Mouse (Mus musculus): ENCODE measurements around the gene Wnk3.
"Not testable (repeated sequence)": the region's sequence is repeated elsewhere in the genome, so short reads cannot be mapped to it uniquely, and the experiment has no call there.

Wnk3 gene

DNA sequence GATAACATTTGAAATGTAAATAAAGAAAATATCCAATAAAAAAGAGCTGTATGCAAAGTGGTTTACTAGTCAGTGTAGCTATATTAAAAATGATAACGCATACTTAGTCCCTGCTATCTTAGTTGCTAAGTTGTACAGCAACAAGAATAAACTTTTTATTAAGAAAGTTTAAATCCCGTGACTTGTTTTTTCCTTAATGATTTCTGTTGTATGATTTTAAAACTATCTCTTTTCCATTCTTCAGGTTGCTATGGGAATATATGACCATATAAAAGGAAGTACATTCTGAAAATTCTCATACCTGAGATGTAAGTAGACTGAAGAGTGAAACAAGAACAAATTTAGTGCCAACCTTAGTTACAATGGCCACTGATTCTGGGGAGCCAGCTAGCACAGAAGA is at the start of gene Wnk3:
Wnk3 (plus strand) TSS at position 301 of the 400 bp plus-strand sequence.
- DNase-seq (ENCODE audit: low read depth in 2 of 2, low spot score in 2 of 2), result no peak

DNA sequence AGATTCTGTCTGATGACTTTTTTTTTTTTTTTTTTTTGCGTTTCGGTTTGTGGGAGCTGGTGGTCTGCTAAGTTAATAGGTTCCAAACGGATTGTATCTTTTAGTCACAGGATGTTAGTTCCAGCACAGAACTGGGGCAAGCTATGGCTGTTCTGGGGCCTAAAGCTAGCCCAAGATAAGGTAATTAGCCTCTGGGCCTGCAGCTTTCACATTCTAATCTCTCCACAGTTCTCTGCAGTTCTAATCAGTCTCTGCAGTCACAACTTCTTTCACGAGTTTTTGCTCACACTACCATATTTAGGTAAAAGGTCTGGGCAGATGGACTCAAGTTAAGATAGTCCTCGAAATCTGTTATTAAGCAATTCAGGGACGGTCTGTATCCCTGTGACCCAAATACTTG is 39.5 kb upstream of the Wnk3 start:
- no peak for DNase-seq (ENCODE audit: low read depth in 2 of 2, low spot score in 2 of 2)

GRCm38 (mm10) chrX:151168438-151169131 is 29.3 kb upstream of the Wnk3 start:
- no peak for DNase-seq (ENCODE audit: low read depth in 2 of 2, low spot score in 2 of 2)

- DNase-seq (ENCODE audit: low read depth in 2 of 2, low spot score in 2 of 2), result no peak
Measured at GRCm38 (mm10) chrX:151169261-151169961, 28.5 kb upstream of the Wnk3 start.

- DNase-seq (ENCODE audit: low read depth in 2 of 2, low spot score in 2 of 2), result not testable (repeated sequence)
Measured at GRCm38 (mm10) chrX:151173134-151173533, 24.7 kb upstream of the Wnk3 start.

DNA sequence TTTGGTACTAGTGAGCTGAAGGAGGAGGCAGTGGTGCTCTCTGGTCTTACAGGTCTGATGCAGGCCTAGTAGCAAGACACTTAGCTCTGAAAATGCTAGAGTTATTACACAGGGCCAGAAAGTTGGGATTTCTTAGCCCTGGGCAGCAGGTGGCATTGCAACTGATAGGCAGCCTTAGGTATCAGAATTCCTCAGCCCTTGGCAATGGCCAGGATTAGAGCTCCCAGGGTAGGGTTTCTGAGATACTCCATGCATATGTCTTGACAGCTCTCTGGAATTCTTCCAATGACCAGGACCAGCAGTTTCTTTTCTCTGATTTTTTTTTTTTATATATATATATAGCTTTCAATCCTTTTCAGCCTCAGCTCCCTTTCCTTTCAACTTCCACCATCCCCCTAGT is 100.5 kb downstream of the Wnk3 start:
- no peak for DNase-seq (ENCODE audit: low read depth in 2 of 2, low spot score in 2 of 2)

DNA sequence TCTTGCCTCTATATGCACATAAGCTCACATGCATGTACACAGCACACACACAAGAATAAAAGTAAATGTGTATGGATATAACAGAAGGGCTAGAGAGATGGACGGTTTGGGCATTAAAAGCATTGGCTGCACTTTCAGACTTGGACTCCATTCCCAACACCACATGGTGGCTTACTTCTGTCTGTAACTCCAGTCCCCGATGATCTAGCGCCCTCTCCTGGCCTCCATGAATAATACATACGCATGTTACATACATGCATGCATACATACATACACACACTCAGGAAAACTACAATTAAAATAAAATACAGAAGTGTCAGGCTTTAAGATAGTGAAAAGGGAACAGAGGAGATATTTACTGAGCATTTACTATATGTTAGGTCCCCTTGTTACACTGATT is 115.9 kb downstream of the Wnk3 start:
- DNase-seq (ENCODE audit: low read depth in 2 of 2, low spot score in 2 of 2), result no peak

- DNase-seq (ENCODE audit: low read depth in 2 of 2, low spot score in 2 of 2), result no peak
Measured at GRCm38 (mm10) chrX:151333615-151334014, 135.7 kb downstream of the Wnk3 start.

DNA sequence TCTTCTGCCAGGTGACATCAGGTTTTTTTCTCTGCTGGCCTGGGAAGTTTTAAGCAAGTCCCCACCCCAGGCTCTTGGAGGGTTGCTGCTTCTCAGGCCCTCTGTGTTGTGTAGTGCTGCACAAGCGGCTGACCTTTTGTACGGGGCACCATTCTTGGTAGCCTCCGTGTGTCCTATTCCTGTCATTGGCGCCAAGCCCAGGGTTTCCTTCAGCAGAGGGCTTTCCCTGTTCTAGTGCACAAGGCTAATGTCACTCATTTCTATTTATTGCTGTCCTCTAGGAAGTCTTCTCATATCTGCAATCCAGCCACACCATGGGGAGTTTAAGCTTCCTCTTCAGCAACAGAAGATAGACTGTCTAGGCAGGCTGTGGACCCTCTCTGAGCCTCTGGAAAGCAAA is 139.9 kb downstream of the Wnk3 start:
- DNase-seq (ENCODE audit: low read depth in 2 of 2, low spot score in 2 of 2), result no peak

DNA sequence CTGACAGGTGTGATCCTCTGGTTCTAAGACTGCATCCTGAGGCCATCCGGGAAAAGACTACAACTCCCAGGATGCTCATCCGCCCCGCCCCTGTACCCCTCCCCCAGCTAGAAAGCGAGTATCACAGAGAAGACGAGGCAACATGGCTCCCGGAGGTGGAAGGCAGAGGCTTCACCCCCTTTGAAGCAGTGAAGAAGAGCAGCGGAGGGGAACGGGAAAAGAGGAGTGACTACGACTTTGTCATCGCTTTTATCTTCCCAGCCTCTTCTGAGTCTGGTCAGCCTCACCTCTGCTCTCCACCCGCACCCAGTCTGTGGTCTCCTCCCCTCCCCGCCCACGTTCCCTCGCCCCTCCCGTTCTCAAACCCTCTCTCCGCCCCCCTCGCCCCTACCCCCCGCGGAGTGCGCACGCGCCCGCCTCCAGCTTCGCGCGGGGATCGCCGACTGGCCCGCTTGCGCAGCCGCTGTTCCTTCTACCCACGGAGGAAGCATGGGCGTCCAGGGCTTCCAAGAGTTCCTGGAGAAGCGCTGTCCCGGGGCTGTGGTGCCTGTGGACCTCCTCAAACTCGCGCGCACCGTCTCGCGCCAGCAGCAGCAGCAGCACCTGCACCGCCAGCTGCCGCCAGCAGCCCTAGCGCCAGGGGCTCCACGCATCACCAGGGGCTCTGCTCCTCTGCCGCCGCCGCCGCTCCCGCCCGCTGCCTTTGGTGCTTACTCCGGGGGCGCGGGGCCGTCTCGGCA is 146.1 kb downstream of the Wnk3 start, which contains the start of gene Fam120c:
Fam120c (plus strand) TSS at position 415 of the 740 bp plus-strand sequence.
- peak; percentile 79 to 80 for DNase-seq (ENCODE audit: low read depth in 2 of 2, low spot score in 2 of 2)

DNA sequence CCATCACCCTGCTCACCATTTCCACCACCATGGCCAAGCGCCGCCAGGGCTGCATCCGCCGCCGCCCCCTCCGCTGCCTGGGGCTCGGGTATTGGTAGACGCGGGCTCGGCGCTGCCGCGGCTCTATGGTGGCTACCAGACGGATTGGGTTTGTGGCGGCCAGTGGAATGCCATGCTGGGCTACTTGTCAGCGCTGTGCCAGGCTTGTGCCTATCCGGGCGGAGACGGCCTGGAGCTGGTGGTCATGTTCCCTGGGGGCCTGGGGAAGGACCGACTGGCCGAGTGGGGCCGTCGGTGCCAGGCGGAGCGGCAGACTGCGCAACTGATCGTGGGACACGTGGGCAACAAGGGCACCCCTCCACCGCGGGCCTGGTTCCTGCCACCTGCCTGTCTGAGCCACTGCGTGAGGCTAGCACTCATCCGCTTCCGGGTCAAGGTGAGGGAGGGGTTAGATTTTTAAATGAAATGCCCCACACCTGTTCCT is 146.7 kb downstream of the Wnk3 start:
- DNase-seq (ENCODE audit: low read depth in 2 of 2, low spot score in 2 of 2), result peak; percentile 52 to 55

DNA sequence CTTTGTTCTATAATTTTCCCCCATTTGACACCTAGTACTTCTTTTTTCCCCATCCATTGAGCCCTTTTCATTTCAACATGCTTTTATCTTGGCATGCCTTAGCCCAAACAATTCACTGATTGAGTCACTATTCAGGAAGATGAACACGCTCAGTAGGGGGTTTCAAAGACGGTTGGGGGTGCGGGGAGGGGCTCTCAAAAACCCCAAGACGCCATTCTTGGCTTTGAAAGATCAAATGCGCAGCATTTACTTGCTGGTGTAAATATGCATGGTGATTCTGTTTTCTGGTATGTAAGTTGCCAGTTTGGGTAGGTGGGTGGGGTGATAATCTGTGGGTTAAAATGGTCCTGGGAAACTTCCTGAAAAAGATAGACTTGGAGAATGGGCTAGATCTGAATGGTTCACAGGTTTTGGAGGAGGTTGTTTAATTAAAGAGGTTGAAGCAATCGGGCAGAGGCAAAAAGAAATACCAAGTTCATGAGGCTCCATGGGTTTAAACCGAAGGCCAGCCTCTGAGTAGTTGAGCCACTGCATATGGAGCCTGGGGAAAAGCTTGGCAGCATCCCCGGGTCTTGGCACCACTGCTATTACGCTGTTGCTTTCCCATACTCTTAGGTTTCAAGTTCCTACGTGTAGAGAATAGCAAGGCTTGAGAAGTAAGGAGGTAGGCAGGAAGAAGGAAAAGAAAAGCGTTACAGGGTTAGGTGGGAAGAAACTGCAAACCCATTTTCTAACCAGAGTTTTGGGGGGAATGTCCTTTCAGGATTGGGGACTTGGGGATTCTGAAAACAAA is 147.7 kb downstream of the Wnk3 start:
- no peak for DNase-seq (ENCODE audit: low read depth in 2 of 2, low spot score in 2 of 2)

GRCm38 (mm10) chrX:151347278-151347677 is 149.4 kb downstream of the Wnk3 start:
- no peak for DNase-seq (ENCODE audit: low read depth in 2 of 2, low spot score in 2 of 2)

GRCm38 (mm10) chrX:151349322-151349721 is 151.4 kb downstream of the Wnk3 start:
- no peak for DNase-seq (ENCODE audit: low read depth in 2 of 2, low spot score in 2 of 2)

Measured in CD8-positive naive resting alpha-beta T cell, adult 2 months (primary cell).